Mouse (Mus musculus) cortical plate, adult 2 months (tissue): Measurements from ENCODE around the gene Trabd. TPM values are rescaled to one million over a fixed set of nuclear protein-coding genes. Genes with fewer than 3 reads are reported as not detected.

Experiments
- H3K27ac ChIP-seq: fragments of 200-500 bp; 2 replicates; pipeline ENCODE4 v1.5.1; 2012; ENCODE audit warnings: low read length, control low read depth, inconsistent platforms; ENCODE audit not compliant: insufficient read depth
- H3K4me1 ChIP-seq: fragments of 200-500 bp; 2 replicates; pipeline ENCODE4 v1.6.1; 2011; ENCODE audit warnings: low read length; ENCODE audit not compliant: control insufficient read depth, insufficient read depth
- H3K4me3 ChIP-seq: fragments of 200-500 bp; 2 replicates; pipeline ENCODE4 v1.5.1; 2011; ENCODE audit warnings: mild to moderate bottlenecking, low read length, control low read depth; ENCODE audit not compliant: insufficient read depth
- CTCF ChIP-seq: fragments of 200-500 bp; IDR thresholded peaks from 2 replicates; pipeline ENCODE4 v1.5.1; 2011; ENCODE audit warnings: mild to moderate bottlenecking, control low read depth, low read length; ENCODE audit not compliant: insufficient read depth; ENCODE audit errors: extremely low read depth
- POLR2A ChIP-seq: fragments of 200-500 bp; IDR thresholded peaks from 2 replicates; pipeline ENCODE4 v1.6.1; 2011; ENCODE audit warnings: mild to moderate bottlenecking, low read length, control low read depth; ENCODE audit not compliant: insufficient read depth; ENCODE audit errors: extremely low read depth
- polyA plus RNA-seq: library from polyadenylated mRNA; depleted of rRNA; stranded (reverse); fragments of >200 nt; gene quantifications from 2 replicates; pipeline ENCODE4 v1.2.3, GENCODE M21; 2012; rRNA removed

Trabd gene
- polyA plus RNA-seq: 18.5 and 19.9 TPM in 2 replicates

- H3K4me3 ChIP-seq: peak within 1 kb of the TSS; percentile 48
These were observed at the start of gene Trabd for GRCm38 (mm10) chr15:89074613-89075477. Trabd (plus strand) TSS chr15:89075124.

GRCm38 (mm10) chr15:89044381-89044780 is 30.5 kb upstream of the Trabd start:
- TF ChIP-seq POLR2A (no peak), CTCF (no peak)
- Histone ChIP-seq H3K27ac (no peak overlapping the region), H3K4me1 (no peaks in the 10 kb centered on the region), H3K4me3 (no peak overlapping the region)

More at GRCm38 (mm10) chr15:89074613-89075477, at the start of gene Trabd:
- Histone ChIP-seq H3K27ac (peak within 1 kb of the TSS; percentile 62), H3K4me1 (peaks cover 3% of the 10 kb centered on the region; the same call in 1 of the 2 replicates)
- TF ChIP-seq CTCF (no peak), POLR2A (no peak)

- no peak overlapping the region for H3K27ac ChIP-seq
- no peaks in the 10 kb centered on the region for H3K4me1 ChIP-seq
- no peak overlapping the region for H3K4me3 ChIP-seq
- no peak for TF ChIP-seq CTCF
- no peak for TF ChIP-seq POLR2A
These were observed 28.6 kb upstream of the Trabd start for GRCm38 (mm10) chr15:89046356-89046755.

GRCm38 (mm10) chr15:89054666-89055065 is 20.3 kb upstream of the Trabd start:
- no peak for TF ChIP-seq CTCF
- TF ChIP-seq POLR2A: no peak
- H3K4me1 ChIP-seq: no peaks in the 10 kb centered on the region
- no peak overlapping the region for H3K27ac ChIP-seq
- H3K4me3 ChIP-seq: no peak overlapping the region

- Histone ChIP-seq H3K27ac (no peak overlapping the region), H3K4me1 (peaks cover 2% of the 10 kb centered on the region; the same call in 1 of the 2 replicates), H3K4me3 (peak overlapping the region; percentile 93)
- TF ChIP-seq CTCF (no peak), POLR2A (no peak)
These were observed 16.2 kb upstream of the Trabd start for GRCm38 (mm10) chr15:89058736-89059135.

- peak within 1 kb of the TSS; percentile 63 for H3K27ac ChIP-seq
- H3K4me3 ChIP-seq: peak within 1 kb of the TSS; percentile 93
- peaks cover 2% of the 10 kb centered on the region; the same call in 1 of the 2 replicates for H3K4me1 ChIP-seq
- TF ChIP-seq POLR2A (0 out of 2 replicates have a peak, but pooled peaks have one; percentile 37), CTCF (no peak)
These were observed 15.6 kb upstream of the Trabd start, which contains the start of gene Panx2 for GRCm38 (mm10) chr15:89059161-89059931. Panx2 (plus strand) TSS chr15:89059734.

GRCm38 (mm10) chr15:89060032-89060681 is 14.8 kb upstream of the Trabd start:
- Histone ChIP-seq H3K27ac (peak overlapping the region; percentile 63), H3K4me1 (peaks cover 2% of the 10 kb centered on the region; the same call in 1 of the 2 replicates), H3K4me3 (peak overlapping the region; percentile 93)
- no peak for TF ChIP-seq POLR2A
- TF ChIP-seq CTCF: no peak

GRCm38 (mm10) chr15:89060811-89061460 is 14.0 kb upstream of the Trabd start:
- TF ChIP-seq POLR2A (no peak), CTCF (no peak)
- Histone ChIP-seq H3K27ac (no peak overlapping the region), H3K4me3 (peak overlapping the region; percentile 93), H3K4me1 (peaks cover 2% of the 10 kb centered on the region; the same call in 1 of the 2 replicates)
